Mouse (Mus musculus) E14TG2a.4 (cell line): ENCODE measurements at regions not wholly inside any gene's neighbourhood (a gene's known extent, or its start where the extent isn't known, plus 50 kb on each side); places are given as distances from the start of the nearest gene placed in this dataset.

Experiments
- CTCF ChIP-seq: conservative IDR thresholded peaks from 2 replicates; pipeline ENCODE4 v1.5.1; 2014; ENCODE audit warnings: low read length
- NANOG ChIP-seq: IDR thresholded peaks from 2 replicates; pipeline ENCODE4 v1.6.1; 2014; ENCODE audit warnings: borderline replicate concordance, low read length, mixed read lengths
- POU5F1 ChIP-seq: IDR thresholded peaks from 2 replicates; pipeline ENCODE4 v1.6.1; 2014; ENCODE audit warnings: low read length, borderline replicate concordance

DNA sequence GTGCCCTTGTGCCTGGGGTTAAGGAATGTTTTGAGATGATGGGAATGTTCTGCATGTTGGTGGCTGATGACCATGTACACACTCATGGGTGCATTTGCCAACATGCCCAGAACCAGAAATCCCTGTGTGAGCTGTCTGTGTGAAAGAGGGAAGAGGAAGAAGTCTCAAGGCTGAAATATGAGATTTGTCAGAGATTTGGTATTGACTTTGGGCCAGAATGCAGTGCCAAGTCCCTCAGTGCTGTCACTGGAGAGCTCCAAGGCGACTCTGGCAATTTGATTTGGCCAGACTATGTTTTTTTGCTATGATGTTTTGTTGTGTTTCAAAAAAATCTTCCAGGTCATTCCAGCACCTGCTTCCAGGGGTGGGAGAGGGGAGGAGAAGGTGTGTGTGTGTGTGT, 281.7 kb upstream of the N4bp1 start:
- TF ChIP-seq CTCF: no peak
- no peak for TF ChIP-seq NANOG
- TF ChIP-seq POU5F1: no peak
